Mouse (Mus musculus): ENCODE measurements around the gene Spata33.
"Not testable (repeated sequence)": the region's sequence is repeated elsewhere in the genome, so short reads cannot be mapped to it uniquely, and the experiment has no call there.

Spata33 gene

GRCm38 (mm10) chr8:123212321-123213117, at the start of gene Spata33, which contains the start of gene Chmp1a:
Spata33 (plus strand) TSS chr8:123212832.
Chmp1a (minus strand) TSS chr8:123212763.
- DNase-seq (ENCODE audit: low read depth, low spot score): peak; percentile 98

- peak; percentile 27 for DNase-seq (ENCODE audit: low read depth, low spot score)
Observed at GRCm38 (mm10) chr8:123181391-123181790, 31.2 kb upstream of the Spata33 start.

DNA sequence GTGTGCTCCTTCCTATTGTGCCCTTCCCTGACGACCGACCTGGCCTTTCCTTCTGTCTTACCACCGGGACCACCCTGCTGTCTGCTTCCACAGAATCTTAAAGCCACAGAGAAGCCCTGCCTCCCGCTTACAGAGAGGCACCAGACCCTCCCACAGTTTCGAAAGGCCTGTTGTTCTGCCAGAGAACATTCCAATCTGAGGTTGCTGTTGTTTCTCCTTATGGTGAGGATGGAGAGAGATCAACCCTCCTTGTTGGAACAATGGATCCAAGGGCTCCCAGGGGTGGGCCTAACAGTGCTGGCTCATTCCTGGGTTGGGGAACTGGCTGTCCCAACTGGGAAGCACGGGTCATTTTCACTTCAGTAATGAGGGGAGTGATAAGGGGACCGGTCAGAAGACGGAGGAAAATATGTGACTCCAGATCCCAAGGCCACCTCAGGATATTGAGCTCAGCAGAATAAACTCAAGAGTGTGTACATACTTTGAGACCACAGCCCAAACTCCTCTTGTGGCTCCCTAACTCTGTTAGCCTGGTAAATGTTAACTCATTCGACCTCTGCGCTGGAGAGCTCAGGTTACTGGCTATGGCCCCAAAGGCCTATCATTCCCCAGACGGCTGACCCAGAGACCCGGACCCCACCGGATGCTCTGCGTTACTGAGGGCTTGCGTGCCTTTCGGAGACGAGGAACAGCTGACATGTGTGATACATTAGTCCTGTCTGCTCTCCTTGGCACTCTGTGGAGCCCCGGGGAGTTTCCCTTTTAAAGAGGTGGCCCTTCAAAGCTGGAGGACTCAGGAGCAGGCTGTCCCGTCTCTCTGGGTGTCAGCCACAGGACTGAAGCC, 26.8 kb upstream of the Spata33 start, which contains the start of gene Dpep1:
TSS of gene Dpep1 (plus strand) at position 677 of the 844 bp plus-strand sequence.
- DNase-seq (ENCODE audit: low read depth, low spot score): no peak

- no peak for DNase-seq (ENCODE audit: low read depth, low spot score)
Observed at GRCm38 (mm10) chr8:123188006-123188405, 24.6 kb upstream of the Spata33 start.

GRCm38 (mm10) chr8:123188841-123189240, 23.8 kb upstream of the Spata33 start:
- no peak for DNase-seq (ENCODE audit: low read depth, low spot score)

DNA sequence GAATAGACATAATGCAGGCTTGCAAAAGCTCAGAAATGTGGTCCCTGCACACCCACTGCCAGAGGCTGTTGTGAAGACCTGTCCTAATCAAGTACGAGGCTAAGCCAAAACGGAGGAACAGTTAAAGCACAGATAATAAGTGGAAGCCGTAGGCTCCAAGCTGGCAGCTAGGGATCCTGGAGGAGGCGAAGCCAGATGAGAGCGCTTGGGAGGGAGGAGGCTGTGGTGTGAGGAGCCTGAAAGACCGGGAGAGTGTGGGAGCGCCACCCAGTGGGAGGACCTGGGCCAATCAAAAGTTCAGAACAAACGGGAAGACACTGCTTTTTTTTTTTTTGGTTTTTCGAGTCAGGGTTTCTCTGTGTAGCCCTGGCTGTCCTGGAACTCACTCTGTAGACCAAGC, 22.0 kb upstream of the Spata33 start:
- peak; percentile 91 for DNase-seq (ENCODE audit: low read depth, low spot score)

GRCm38 (mm10) chr8:123191908-123192307, 20.7 kb upstream of the Spata33 start:
- DNase-seq (ENCODE audit: low read depth, low spot score): peak; percentile 77

GRCm38 (mm10) chr8:123193771-123194170, 18.9 kb upstream of the Spata33 start:
- no peak for DNase-seq (ENCODE audit: low read depth, low spot score)

DNA sequence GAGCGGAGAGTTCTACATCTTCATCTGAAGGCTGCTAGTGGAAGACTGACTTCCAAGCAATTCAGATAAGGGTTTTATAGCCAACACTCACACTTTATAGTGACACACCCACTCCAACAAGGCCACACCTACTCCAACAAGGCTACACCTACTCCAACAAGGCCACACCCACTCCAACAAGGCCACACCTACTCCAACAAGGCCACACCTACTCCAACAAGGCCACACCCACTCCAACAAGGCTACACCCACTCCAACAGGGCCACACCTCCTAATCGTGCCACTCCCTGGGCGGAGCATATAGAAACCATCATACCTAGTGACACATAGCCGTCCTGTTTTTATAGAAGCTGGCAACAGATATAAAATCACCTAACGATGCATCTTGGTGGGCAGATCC, 15.6 kb upstream of the Spata33 start:
- DNase-seq (ENCODE audit: low read depth, low spot score): peak; percentile 79

- DNase-seq (ENCODE audit: low read depth, low spot score): no peak
Observed at GRCm38 (mm10) chr8:123199864-123200263, 12.8 kb upstream of the Spata33 start.

DNA sequence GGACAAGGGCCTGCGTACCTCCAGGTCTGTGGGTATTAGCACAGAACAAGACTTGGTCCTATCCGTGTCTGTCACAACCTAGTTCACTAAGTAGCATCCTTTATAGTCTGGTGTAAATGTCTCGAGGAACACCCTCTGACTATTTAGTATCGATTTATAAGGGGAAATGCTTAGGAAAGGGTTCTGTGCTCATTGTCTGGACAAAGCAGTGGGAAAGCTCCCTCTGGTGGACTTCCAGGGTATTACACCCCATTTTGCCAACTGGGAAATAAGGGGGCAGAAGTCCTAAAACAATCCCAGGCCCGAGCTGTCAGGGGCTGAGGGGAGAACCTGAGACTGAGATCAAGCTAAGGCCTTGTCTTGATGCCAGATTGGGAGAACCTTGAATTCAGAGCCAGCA, 10.3 kb upstream of the Spata33 start:
- DNase-seq (ENCODE audit: low read depth, low spot score): peak; percentile 87

DNA sequence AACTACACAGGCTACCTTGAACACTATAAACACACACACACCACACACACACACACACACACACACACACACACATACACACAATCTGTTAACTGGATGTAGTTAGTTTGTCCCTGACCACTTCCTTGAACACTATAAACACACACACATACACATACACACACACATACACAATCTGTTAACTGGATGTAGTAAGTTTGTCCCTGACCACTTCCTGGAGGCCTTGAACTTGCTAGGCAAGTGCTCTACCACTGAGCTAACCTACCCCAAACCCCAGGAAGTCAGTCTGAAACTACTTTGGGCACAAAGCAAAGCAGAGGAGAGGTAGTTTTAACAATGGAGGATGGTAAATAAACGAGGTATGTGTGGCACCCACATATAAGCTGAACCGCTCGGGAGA, 9.1 kb upstream of the Spata33 start:
- DNase-seq (ENCODE audit: low read depth, low spot score): no peak

DNA sequence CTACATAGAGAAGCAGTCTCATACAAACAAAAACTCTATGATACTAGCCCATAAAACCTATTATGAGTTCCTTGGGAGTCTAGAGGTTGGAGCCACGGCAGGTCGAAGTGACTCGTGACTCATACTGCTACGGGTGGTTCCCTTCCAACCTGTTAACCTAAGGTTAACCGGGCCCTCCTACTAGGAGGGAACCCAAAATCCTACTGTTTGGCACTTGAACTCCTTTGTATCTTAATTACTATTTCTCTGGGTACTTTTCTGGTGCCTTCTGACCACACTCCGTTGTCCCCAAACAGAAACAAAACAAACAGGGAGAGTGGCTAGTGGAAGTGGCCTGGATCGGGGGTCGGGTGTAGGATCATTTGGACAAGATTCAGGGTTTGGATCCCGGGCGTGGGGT, 756 bp upstream of the Spata33 start:
- DNase-seq (ENCODE audit: low read depth, low spot score): no peak

DNA sequence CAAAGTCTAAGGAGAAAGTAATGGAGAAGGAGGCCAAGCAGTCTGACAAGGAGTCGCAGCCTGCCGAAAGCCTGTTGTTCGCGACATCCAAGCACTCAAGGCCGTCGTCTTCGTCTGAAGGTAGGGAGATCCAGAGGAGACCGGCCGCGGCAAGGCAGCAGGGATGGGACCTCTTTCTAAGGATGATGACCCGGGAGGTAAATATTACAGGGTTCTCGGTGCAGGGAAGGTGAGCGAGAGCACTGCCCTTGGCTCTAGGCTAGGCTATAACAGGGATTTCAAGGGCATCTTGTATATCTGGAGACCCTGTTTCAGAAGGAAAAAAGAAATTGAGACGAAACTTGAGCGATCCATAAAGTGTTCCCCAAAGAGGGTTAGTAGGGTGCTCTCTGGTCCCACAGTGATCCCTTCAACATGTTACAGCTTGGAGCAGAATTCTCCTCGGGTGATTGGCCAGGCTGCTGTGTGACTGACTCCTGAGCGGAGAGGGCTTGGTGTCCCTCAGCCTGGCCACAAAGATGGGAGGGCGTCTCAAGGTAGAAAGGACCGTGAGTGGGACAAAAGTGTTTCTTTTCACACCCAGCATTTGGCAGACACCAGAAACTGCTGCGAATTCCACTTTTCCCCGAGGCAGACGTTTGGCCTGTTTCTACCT, 613 bp downstream of the Spata33 start:
- DNase-seq (ENCODE audit: low read depth, low spot score): no peak

- DNase-seq (ENCODE audit: low read depth, low spot score): no peak
Observed at GRCm38 (mm10) chr8:123215430-123215829, 2.8 kb downstream of the Spata33 start.

DNA sequence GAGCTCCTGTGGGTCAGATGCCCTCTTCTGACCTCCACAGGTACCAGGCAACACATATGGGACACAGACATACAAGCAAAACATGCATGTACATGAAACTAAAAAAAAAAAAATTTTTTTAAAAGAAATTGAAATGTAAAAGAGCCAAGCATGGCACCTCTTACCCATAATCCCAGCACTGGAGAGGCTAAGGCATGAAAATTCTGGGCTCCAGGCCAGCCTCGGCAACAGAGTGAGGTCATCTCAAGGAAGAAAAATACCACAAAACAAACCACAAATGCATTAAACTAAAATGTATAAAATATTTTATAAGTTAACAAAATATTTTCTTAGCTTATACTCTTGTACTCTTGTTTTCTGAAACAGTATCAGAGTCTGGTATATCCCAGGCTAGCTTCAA, 8.3 kb downstream of the Spata33 start:
- no peak for DNase-seq (ENCODE audit: low read depth, low spot score)

- DNase-seq (ENCODE audit: low read depth, low spot score): peak; percentile 95
Observed at GRCm38 (mm10) chr8:123224278-123225266, 11.9 kb downstream of the Spata33 start, which contains the start of gene Cdk10. Cdk10 (plus strand) TSS chr8:123224842.

- DNase-seq (ENCODE audit: low read depth, low spot score): no peak
Observed at GRCm38 (mm10) chr8:123228416-123228815, 15.8 kb downstream of the Spata33 start.

GRCm38 (mm10) chr8:123230326-123230725, 17.7 kb downstream of the Spata33 start:
- DNase-seq (ENCODE audit: low read depth, low spot score): not testable (repeated sequence)

DNA sequence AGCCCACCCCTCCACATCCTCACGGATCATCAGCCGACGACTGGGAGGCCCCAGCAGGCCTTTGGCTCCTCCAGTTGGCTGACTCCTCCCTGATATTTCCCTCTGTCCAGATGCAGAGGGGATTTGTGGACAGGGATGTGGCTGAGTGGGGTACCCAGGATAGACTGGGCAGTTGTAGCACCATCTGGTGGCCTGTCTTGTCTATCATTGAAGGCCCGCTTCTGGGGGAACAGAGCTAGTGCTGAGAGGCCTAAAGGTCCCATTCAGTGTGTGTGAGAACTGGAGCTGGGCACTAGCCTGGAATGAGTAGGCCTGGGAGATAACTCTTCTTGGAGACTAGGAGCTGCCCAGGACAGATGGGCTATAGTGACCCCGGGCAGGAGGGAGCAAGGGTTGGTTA, 19.1 kb downstream of the Spata33 start:
- DNase-seq (ENCODE audit: low read depth, low spot score): no peak

- DNase-seq (ENCODE audit: low read depth, low spot score): no peak
Observed at GRCm38 (mm10) chr8:123232553-123232952, 19.9 kb downstream of the Spata33 start.

Data from ES-CJ7 (cell line).